Mouse (Mus musculus) hindbrain, embryonic 16.5 days (tissue): ENCODE results near the gene Hip1r. TPM values are rescaled to one million over a fixed set of nuclear protein-coding genes. Genes with fewer than 3 reads are reported as not detected.

Experiments
- ATAC-seq: fragments of 200-750 bp; cut with Nextera tagmentation; 2 replicates; pipeline ENCODE4 v1.8.0; 2017; ENCODE audit warnings: moderate TSS enrichment, moderate library complexity
- H3K27ac ChIP-seq: fragments of 300-500 bp; sonication (generic); 2 replicates; pipeline ENCODE4 v1.5.1; 2014; ENCODE audit warnings: low read depth, mild to moderate bottlenecking, control low read depth, low read length, moderate library complexity
- H3K27me3 ChIP-seq: fragments of 300-500 bp; sonication (generic); replicated peaks from 2 replicates; pipeline ENCODE4 v1.6.1; 2014; ENCODE audit warnings: low read length; ENCODE audit not compliant: control insufficient read depth, insufficient read depth
- H3K36me3 ChIP-seq: fragments of 300-500 bp; sonication (generic); 2 replicates; pipeline ENCODE4 v1.6.1; 2014; ENCODE audit warnings: mild to moderate bottlenecking, low read length, moderate library complexity, mixed read lengths; ENCODE audit not compliant: control insufficient read depth, insufficient read depth
- H3K4me1 ChIP-seq: fragments of 300-500 bp; sonication (generic); 2 replicates; pipeline ENCODE4 v1.6.1; 2014; ENCODE audit warnings: low read depth, low read length; ENCODE audit not compliant: control insufficient read depth, insufficient read depth
- H3K4me2 ChIP-seq: fragments of 300-500 bp; sonication (generic); 2 replicates; pipeline ENCODE4 v1.6.1; 2014; ENCODE audit warnings: mild to moderate bottlenecking, low read length, control low read depth, moderate library complexity
- H3K4me3 ChIP-seq: fragments of 300-500 bp; sonication (generic); 2 replicates; pipeline ENCODE4 v1.5.1; 2014; ENCODE audit warnings: mild to moderate bottlenecking, low read length, control low read depth, moderate library complexity
- H3K9ac ChIP-seq: fragments of 300-500 bp; sonication (generic); 2 replicates; pipeline ENCODE4 v1.6.1; 2014; ENCODE audit warnings: low read depth, mild to moderate bottlenecking, control low read depth, low read length, moderate library complexity
- H3K9me3 ChIP-seq: fragments of 300-500 bp; sonication (generic); 2 replicates; pipeline ENCODE4 v1.6.1; 2014; ENCODE audit warnings: mild to moderate bottlenecking, low read length, moderate library complexity; ENCODE audit not compliant: control insufficient read depth
- WGBS: fragments of 180-500 bp; shearing (Covaris S2); extraction: QIAGEN DNeasy Blood & Tissue Kit; methylation state at CpG from one replicate; pipeline ENCODE4 v1.1.7; 2014; 5-methylcytosine and 5-hydroxymethylcytosine counted together
- polyA plus RNA-seq: library from polyadenylated mRNA; unstranded; fragments of >200 nt; fragmentation: Nextera tagmentation; extraction: Ambion mirVana; gene quantifications from 2 replicates; pipeline ENCODE4 v1.2.1, GENCODE M21; 2015

The Hip1r gene
- 34.3 and 35.3 TPM in 2 replicates for polyA plus RNA-seq

DNA sequence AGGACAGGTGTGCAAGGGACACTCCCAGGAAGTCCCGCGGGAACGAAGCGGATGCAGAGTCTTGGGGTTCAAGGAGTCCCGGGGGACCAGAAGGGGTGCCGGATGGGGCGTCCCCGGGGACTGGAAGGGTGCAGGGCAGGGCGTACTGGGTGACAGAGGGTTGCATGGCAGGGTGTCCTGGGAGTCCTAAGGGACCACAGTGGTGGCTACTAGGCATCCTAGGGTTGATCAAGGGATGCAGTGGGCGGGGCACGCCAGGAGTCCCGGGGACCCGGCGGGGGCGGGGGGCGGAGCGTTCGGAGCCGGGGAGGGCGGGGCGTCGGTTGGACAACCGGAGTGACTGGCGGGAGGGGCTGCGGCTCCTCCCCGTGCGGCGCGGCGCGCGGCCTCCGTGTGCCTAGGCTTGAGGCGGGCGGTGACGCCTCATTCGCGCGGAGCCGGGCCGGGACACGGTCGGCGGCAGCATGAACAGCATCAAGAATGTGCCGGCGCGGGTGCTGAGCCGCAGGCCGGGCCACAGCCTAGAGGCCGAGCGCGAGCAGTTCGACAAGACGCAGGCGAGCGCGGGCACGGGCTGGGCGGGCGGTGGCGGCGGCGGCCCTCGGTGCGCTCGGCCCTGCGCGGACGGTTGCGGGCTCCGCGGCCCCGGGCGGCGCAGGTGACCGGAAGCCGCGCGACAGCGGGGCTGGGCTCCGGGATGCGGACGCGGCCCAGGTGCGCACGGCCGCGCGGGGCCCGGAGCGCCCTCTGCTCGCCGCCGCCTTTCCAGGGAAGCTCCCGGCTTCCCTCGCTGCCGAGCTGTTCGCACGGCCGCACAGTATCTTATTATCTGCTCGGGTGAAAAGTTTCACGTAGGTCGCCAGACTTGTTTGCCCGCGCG is at the start of gene Hip1r:
Gene Hip1r (plus strand): TSS at position 330 of the 880 bp plus-strand sequence.
- Histone ChIP-seq H3K27ac (peak within 1 kb of the TSS; percentile 79), H3K4me2 (peak within 1 kb of the TSS; percentile 85), H3K9ac (peak within 1 kb of the TSS; percentile 87), H3K4me3 (peak within 1 kb of the TSS; percentile 87), H3K27me3 (no peaks in the 10 kb centered on the region; the same call in 1 of the 2 replicates), H3K36me3 (no peaks in the 10 kb centered on the region), H3K4me1 (peaks cover 18% of the 10 kb centered on the region), H3K9me3 (no peaks in the 10 kb centered on the region)
- WGBS: 1% methylated on average over 81 of the region's 106 CpGs
- peak; percentile 78 for ATAC-seq

GRCm38 (mm10) chr5:123927118-123927517 is 46.3 kb upstream of the Hip1r start, which contains the start of gene Gm43518:
Gene Gm43518, plus strand, starts transcription at chr5:123927418.
- Histone ChIP-seq H3K9me3 (no peaks in the 10 kb centered on the region), H3K9ac (no peak within 1 kb of the TSS), H3K4me2 (no peak within 1 kb of the TSS), H3K27ac (no peak within 1 kb of the TSS), H3K27me3 (no peaks in the 10 kb centered on the region), H3K36me3 (peaks cover 48% of the 10 kb centered on the region), H3K4me1 (no peaks in the 10 kb centered on the region), H3K4me3 (no peak within 1 kb of the TSS)
- ATAC-seq: no peak
- 96% methylated on average over 9 of the region's 9 CpGs for WGBS

DNA sequence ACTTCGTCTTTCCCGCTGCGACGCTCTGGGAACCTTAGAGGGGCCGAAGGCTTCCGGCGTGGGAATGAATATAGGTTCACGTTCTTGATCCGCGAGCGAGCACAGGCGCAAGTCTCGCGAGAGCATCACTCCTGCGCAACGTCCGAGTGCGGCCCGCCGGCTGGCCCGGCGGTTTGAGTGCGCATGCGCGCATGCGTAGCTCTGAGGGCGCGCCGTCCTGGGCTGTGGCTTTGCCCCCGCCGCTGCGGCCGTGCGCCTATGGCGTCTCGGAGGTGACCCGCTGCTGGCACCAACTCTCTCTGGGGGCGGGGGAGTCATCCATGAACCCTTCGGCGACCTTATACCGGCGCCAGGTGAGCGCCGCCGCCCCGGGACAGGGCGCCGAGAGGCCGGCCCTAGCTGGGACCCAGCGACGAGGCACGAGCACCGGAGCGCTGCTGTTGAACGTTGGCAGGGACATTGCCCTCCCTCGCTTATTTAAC is 42.9 kb upstream of the Hip1r start, which contains the start of gene Ccdc62:
Gene Ccdc62 (plus strand): TSS at position 172 of the 482 bp plus-strand sequence.
- peak within 1 kb of the TSS; percentile 63 for H3K4me2 ChIP-seq
- peak within 1 kb of the TSS; percentile 88 for H3K27ac ChIP-seq
- peaks cover 20% of the 10 kb centered on the region for H3K36me3 ChIP-seq
- no peaks in the 10 kb centered on the region for H3K4me1 ChIP-seq
- peak; percentile 99 for ATAC-seq
- under 1% methylated on average over 56 of the region's 56 CpGs for WGBS
- H3K27me3 ChIP-seq: no peaks in the 10 kb centered on the region
- H3K9me3 ChIP-seq: no peaks in the 10 kb centered on the region
- peak within 1 kb of the TSS; percentile 95 for H3K9ac ChIP-seq
- H3K4me3 ChIP-seq: peak within 1 kb of the TSS; percentile 81

DNA sequence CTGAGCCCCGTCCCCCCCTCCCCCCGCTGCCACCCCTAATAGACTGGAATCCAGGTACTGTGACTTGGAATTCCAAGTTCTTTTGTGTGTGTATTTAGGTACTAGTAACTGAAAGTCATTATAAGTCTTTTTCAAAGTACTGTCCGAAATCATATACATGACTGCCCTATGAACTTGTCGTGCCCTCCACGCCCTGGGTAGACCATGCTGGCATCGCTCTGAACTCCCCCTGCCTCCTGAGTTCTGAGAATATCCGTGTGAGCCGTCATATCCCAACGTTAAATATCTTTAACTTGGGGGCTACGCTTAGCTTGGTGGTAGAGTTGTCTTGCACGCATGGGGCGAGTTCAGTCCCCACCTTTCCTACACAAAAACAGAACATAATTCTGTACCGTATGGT is 42.3 kb upstream of the Hip1r start:
- ATAC-seq: no peak
- peak overlapping the region; percentile 63 for H3K4me2 ChIP-seq
- 55% methylated on average over 13 of the region's 13 CpGs for WGBS

GRCm38 (mm10) chr5:123932927-123933326 is 40.5 kb upstream of the Hip1r start:
- ATAC-seq: no peak
- H3K36me3 ChIP-seq: peaks cover 3% of the 10 kb centered on the region; the same call in 1 of the 2 replicates
- H3K27me3 ChIP-seq: no peaks in the 10 kb centered on the region

More for the DNA sequence above, 42.3 kb upstream of the Hip1r start:
- Histone ChIP-seq H3K36me3 (peaks cover 17% of the 10 kb centered on the region), H3K4me3 (peak overlapping the region; percentile 81), H3K27ac (no peak overlapping the region), H3K4me1 (no peaks in the 10 kb centered on the region), H3K27me3 (no peaks in the 10 kb centered on the region), H3K9me3 (no peaks in the 10 kb centered on the region), H3K9ac (peak overlapping the region; percentile 95)

GRCm38 (mm10) chr5:123933556-123933955 is 39.9 kb upstream of the Hip1r start:
- H3K4me3 ChIP-seq: no peak overlapping the region
- no peak overlapping the region for H3K9ac ChIP-seq
- 92% methylated on average over 12 of the region's 12 CpGs for WGBS
- ATAC-seq: no peak
- no peaks in the 10 kb centered on the region for H3K27me3 ChIP-seq
- H3K36me3 ChIP-seq: no peaks in the 10 kb centered on the region
- no peaks in the 10 kb centered on the region for H3K4me1 ChIP-seq
- no peak overlapping the region for H3K27ac ChIP-seq
- no peak overlapping the region for H3K4me2 ChIP-seq
- H3K9me3 ChIP-seq: no peaks in the 10 kb centered on the region

More at GRCm38 (mm10) chr5:123932927-123933326, 40.5 kb upstream of the Hip1r start:
- H3K9me3 ChIP-seq: no peaks in the 10 kb centered on the region
- H3K4me3 ChIP-seq: no peak overlapping the region
- H3K9ac ChIP-seq: no peak overlapping the region
- H3K27ac ChIP-seq: no peak overlapping the region
- no peaks in the 10 kb centered on the region for H3K4me1 ChIP-seq
- no peak overlapping the region for H3K4me2 ChIP-seq

GRCm38 (mm10) chr5:123933957-123934591 is 39.4 kb upstream of the Hip1r start:
- no peak overlapping the region for H3K4me3 ChIP-seq
- no peaks in the 10 kb centered on the region for H3K4me1 ChIP-seq
- no peak overlapping the region for H3K4me2 ChIP-seq
- no peaks in the 10 kb centered on the region for H3K36me3 ChIP-seq
- no peak overlapping the region for H3K9ac ChIP-seq
- H3K27me3 ChIP-seq: no peaks in the 10 kb centered on the region
- H3K9me3 ChIP-seq: no peaks in the 10 kb centered on the region
- ATAC-seq: no peak
- H3K27ac ChIP-seq: no peak overlapping the region
- 42% methylated on average over 18 of the region's 18 CpGs for WGBS

- Histone ChIP-seq H3K4me2 (no peak overlapping the region), H3K9me3 (no peaks in the 10 kb centered on the region), H3K4me1 (no peaks in the 10 kb centered on the region), H3K4me3 (no peak overlapping the region), H3K9ac (no peak overlapping the region), H3K27ac (no peak overlapping the region), H3K27me3 (no peaks in the 10 kb centered on the region), H3K36me3 (no peaks in the 10 kb centered on the region)
- 93% methylated on average over 5 of the region's 5 CpGs for WGBS
- ATAC-seq: no peak
These were observed 37.5 kb upstream of the Hip1r start for GRCm38 (mm10) chr5:123935931-123936330.

DNA sequence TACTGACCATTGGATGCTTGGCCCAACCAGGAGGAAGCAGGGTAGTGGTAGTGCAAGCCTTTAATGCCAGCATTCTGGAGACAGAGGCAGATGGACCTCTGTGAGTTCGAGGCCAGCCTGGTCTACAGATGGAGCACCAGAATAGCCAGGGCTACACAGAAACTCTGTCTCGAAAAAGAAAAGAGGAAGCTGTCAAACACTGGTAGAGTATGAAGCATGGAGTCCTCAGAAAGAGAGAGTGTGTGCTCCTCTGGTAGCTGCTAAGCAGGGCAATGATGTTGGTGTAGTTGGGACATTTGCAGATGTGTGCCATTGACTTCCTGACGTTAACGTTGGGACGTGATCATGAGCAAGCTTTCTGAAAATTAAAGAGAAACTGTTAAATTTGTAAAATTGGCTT is 34.9 kb upstream of the Hip1r start:
- ATAC-seq: no peak
- H3K4me3 ChIP-seq: no peak overlapping the region
- H3K27ac ChIP-seq: no peak overlapping the region
- H3K27me3 ChIP-seq: no peaks in the 10 kb centered on the region
- H3K4me2 ChIP-seq: no peak overlapping the region
- H3K36me3 ChIP-seq: no peaks in the 10 kb centered on the region
- H3K9me3 ChIP-seq: no peaks in the 10 kb centered on the region
- WGBS: 91% methylated on average over 5 of the region's 5 CpGs
- no peaks in the 10 kb centered on the region for H3K4me1 ChIP-seq
- no peak overlapping the region for H3K9ac ChIP-seq
